Mouse (Mus musculus): ENCODE results near the gene Tmem258. TPM values are rescaled to one million over a fixed set of nuclear protein-coding genes. Genes with fewer than 3 reads are reported as not detected.
A peak's percentile ranks its signal among the peaks of the same experiment; 100 is the strongest.

Tmem258 gene
- total and polyA plus RNA-seq, 3 experiments = 154 to 205 (median 181) TPM

DNA sequence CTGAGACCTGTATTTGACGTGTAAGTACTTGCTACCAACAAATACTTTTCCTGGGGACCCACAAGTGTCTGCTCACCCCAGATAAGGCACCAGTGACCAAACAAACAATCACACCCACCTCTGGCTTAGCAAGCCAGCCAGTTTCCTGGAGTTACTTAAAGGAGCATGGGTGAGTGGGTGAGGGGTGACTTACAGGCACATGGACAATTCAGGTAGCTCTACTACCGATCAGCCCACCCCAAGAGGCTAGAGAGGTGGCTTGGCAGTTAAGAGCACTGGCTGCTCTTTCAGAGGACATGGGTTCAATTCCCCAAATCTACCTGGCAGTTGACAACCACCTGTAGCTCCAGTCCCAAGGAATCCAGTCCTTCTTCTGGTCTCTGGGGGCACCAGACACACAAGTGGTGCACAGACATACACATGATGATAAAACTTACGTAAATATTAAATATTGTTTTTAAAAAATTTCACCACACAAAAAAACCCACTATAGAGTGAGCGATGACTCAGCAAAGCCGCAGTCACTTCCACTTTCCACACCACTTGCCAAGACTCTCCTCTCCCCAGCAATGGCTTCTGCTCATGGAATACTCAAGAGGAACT, 30.6 kb upstream of the Tmem258 start:
- DNase-seq = no peak

GRCm38 (mm10) chr19:10173844-10174539, 29.8 kb upstream of the Tmem258 start:
- TF ChIP-seq POLR2A (IDR thresholded peaks at IDR 0.05; ENCODE audit: insufficient read depth, low read depth, low read length) = no peak
- no peak for TF ChIP-seq EP300 (IDR thresholded peaks at IDR 0.05; ENCODE audit: insufficient read depth, low read depth, low read length)
- Histone ChIP-seq H3K36me3 (ENCODE audit: control insufficient read depth, insufficient read depth, low read length) (no peaks in the 10 kb centered on the region), H3K27me3 (ENCODE audit: control insufficient read depth, insufficient read depth, low read length) (no peaks in the 10 kb centered on the region), H3K4me1 (ENCODE audit: control insufficient read depth, insufficient read depth, low read length) (peaks cover 4% of the 10 kb centered on the region), H3K27ac (no peak overlapping the region), H3K4me3 (no peak overlapping the region), H3K79me2 (replicated peaks; ENCODE audit: control insufficient read depth, insufficient read depth, low read length) (no peaks in the 10 kb centered on the region), H3K9ac (ENCODE audit: low read depth, low read length) (no peak overlapping the region)
- no peak for DNase-seq
- intact Hi-C loops (cut with DNase I) = no loop called here
- WGBS = 88% methylated on average over 7 of the region's 7 CpGs

More for the DNA sequence above, 30.6 kb upstream of the Tmem258 start:
- no peak overlapping the region for H3K9ac ChIP-seq (ENCODE audit: low read depth, low read length)
- no peak overlapping the region for H3K4me3 ChIP-seq
- intact Hi-C loops (cut with DNase I) = no loop called here
- 49% methylated on average over 5 of the region's 5 CpGs for WGBS
- H3K27me3 ChIP-seq (ENCODE audit: control insufficient read depth, insufficient read depth, low read length) = no peaks in the 10 kb centered on the region
- TF ChIP-seq POLR2A (IDR thresholded peaks at IDR 0.05; ENCODE audit: insufficient read depth, low read depth, low read length) = no peak
- TF ChIP-seq CTCF (IDR thresholded peaks at IDR 0.05) = no peak
- no peak for TF ChIP-seq EP300 (IDR thresholded peaks at IDR 0.05; ENCODE audit: insufficient read depth, low read depth, low read length)
- H3K4me1 ChIP-seq (ENCODE audit: control insufficient read depth, insufficient read depth, low read length) = peaks cover 4% of the 10 kb centered on the region
- H3K27ac ChIP-seq = peak overlapping the region; percentile 16; the same call in 1 of the 2 replicates
- H3K36me3 ChIP-seq (ENCODE audit: control insufficient read depth, insufficient read depth, low read length) = no peaks in the 10 kb centered on the region
- no peaks in the 10 kb centered on the region for H3K79me2 ChIP-seq (replicated peaks; ENCODE audit: control insufficient read depth, insufficient read depth, low read length)

GRCm38 (mm10) chr19:10174956-10175355, 28.9 kb upstream of the Tmem258 start:
- TF ChIP-seq EP300 (IDR thresholded peaks at IDR 0.05; ENCODE audit: insufficient read depth, low read depth, low read length) (no peak), CTCF (IDR thresholded peaks at IDR 0.05) (no peak), POLR2A (IDR thresholded peaks at IDR 0.05; ENCODE audit: insufficient read depth, low read depth, low read length) (no peak)
- intact Hi-C loops (cut with DNase I) = no loop called here
- H3K79me2 ChIP-seq (replicated peaks; ENCODE audit: control insufficient read depth, insufficient read depth, low read length) = no peaks in the 10 kb centered on the region
- no peak overlapping the region for H3K4me3 ChIP-seq
- H3K36me3 ChIP-seq (ENCODE audit: control insufficient read depth, insufficient read depth, low read length) = no peaks in the 10 kb centered on the region
- no peaks in the 10 kb centered on the region for H3K27me3 ChIP-seq (ENCODE audit: control insufficient read depth, insufficient read depth, low read length)
- H3K9ac ChIP-seq (ENCODE audit: low read depth, low read length) = no peak overlapping the region
- DNase-seq = no peak
- H3K27ac ChIP-seq = no peak overlapping the region
- 71% methylated on average over 4 of the region's 4 CpGs for WGBS
- H3K4me1 ChIP-seq (ENCODE audit: control insufficient read depth, insufficient read depth, low read length) = peaks cover 4% of the 10 kb centered on the region

GRCm38 (mm10) chr19:10176477-10176876, 27.3 kb upstream of the Tmem258 start:
- 76% methylated on average over 1 of the region's 1 CpGs for WGBS
- TF ChIP-seq POLR2A (IDR thresholded peaks at IDR 0.05; ENCODE audit: insufficient read depth, low read depth, low read length) (no peak), EP300 (IDR thresholded peaks at IDR 0.05; ENCODE audit: insufficient read depth, low read depth, low read length) (no peak), CTCF (IDR thresholded peaks at IDR 0.05) (no peak)
- DNase-seq = no peak
- peaks cover 4% of the 10 kb centered on the region for H3K4me1 ChIP-seq (ENCODE audit: control insufficient read depth, insufficient read depth, low read length)
- H3K9ac ChIP-seq (ENCODE audit: low read depth, low read length) = no peak overlapping the region
- intact Hi-C loops (cut with DNase I) = no loop called here
- no peaks in the 10 kb centered on the region for H3K27me3 ChIP-seq (ENCODE audit: control insufficient read depth, insufficient read depth, low read length)
- H3K36me3 ChIP-seq (ENCODE audit: control insufficient read depth, insufficient read depth, low read length) = no peaks in the 10 kb centered on the region
- H3K4me3 ChIP-seq = no peak overlapping the region
- no peak overlapping the region for H3K27ac ChIP-seq
- H3K79me2 ChIP-seq (replicated peaks; ENCODE audit: control insufficient read depth, insufficient read depth, low read length) = no peaks in the 10 kb centered on the region

- Histone ChIP-seq H3K79me2 (replicated peaks; ENCODE audit: control insufficient read depth, insufficient read depth, low read length) (no peaks in the 10 kb centered on the region), H3K9ac (ENCODE audit: low read depth, low read length) (no peak overlapping the region), H3K36me3 (ENCODE audit: control insufficient read depth, insufficient read depth, low read length) (no peaks in the 10 kb centered on the region), H3K4me1 (ENCODE audit: control insufficient read depth, insufficient read depth, low read length) (peaks cover 4% of the 10 kb centered on the region), H3K4me3 (no peak overlapping the region), H3K27ac (peak overlapping the region; percentile 26; the same call in 1 of the 2 replicates), H3K27me3 (ENCODE audit: control insufficient read depth, insufficient read depth, low read length) (no peaks in the 10 kb centered on the region)
- intact Hi-C loops (cut with DNase I) = no loop called here
- no peak for TF ChIP-seq POLR2A (IDR thresholded peaks at IDR 0.05; ENCODE audit: insufficient read depth, low read depth, low read length)
- WGBS = 11% methylated on average over 7 of the region's 7 CpGs
- DNase-seq = no peak
These were observed 26.9 kb upstream of the Tmem258 start for GRCm38 (mm10) chr19:10176941-10177372.

DNA sequence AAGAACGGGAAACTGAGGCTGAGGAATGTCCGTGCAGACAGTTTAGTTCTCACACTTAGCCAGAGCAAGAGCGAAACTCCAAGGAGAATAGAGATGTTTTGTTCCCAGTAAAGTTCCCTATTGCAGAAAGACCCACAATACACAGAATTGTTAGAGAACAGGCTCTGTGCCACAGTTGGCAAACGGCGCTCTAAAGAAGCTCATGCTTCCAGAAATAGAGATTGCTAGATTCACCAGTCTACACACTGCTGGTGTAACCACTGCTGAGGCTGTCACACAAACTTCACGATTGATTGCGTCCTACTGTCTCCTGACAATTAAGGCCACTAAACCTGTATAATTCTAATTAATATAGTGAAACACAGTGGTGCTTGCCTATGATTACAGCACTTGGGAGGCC, 22.6 kb upstream of the Tmem258 start:
- no peaks in the 10 kb centered on the region for H3K27me3 ChIP-seq (ENCODE audit: control insufficient read depth, insufficient read depth, low read length)
- intact Hi-C loops (cut with DNase I) = loop anchor here (5.0 kb wide), 1 partner anchor 1831 kb away; no protein-coding TSS in a partner anchor
- no peak overlapping the region for H3K4me3 ChIP-seq
- 73% methylated on average over 7 of the region's 7 CpGs for WGBS
- H3K36me3 ChIP-seq (ENCODE audit: control insufficient read depth, insufficient read depth, low read length) = no peaks in the 10 kb centered on the region
- peaks cover 9% of the 10 kb centered on the region for H3K4me1 ChIP-seq (ENCODE audit: control insufficient read depth, insufficient read depth, low read length)
- TF ChIP-seq CTCF (IDR thresholded peaks at IDR 0.05) (no peak), EP300 (IDR thresholded peaks at IDR 0.05; ENCODE audit: insufficient read depth, low read depth, low read length) (no peak), POLR2A (IDR thresholded peaks at IDR 0.05; ENCODE audit: insufficient read depth, low read depth, low read length) (no peak)
- DNase-seq = no peak
- peak overlapping the region; percentile 48 for H3K27ac ChIP-seq
- H3K9ac ChIP-seq (ENCODE audit: low read depth, low read length) = no peak overlapping the region
- no peaks in the 10 kb centered on the region for H3K79me2 ChIP-seq (replicated peaks; ENCODE audit: control insufficient read depth, insufficient read depth, low read length)

All from heart, adult 2 months (tissue).